Mouse (Mus musculus) neural tube, embryonic 11.5 days (tissue): Measurements from ENCODE around the gene Gm17655. TPM values are rescaled to one million over a fixed set of nuclear protein-coding genes. Genes with fewer than 3 reads are reported as not detected.
"Not testable (repeated sequence)": the region's sequence is repeated elsewhere in the genome, so short reads cannot be mapped to it uniquely, and the experiment has no call there.

Source experiments
- ATAC-seq: fragments of 200-750 bp; cut with Nextera tagmentation; 2 replicates; pipeline ENCODE4 v1.8.0; 2017; ENCODE audit warnings: moderate number of reproducible peaks, mild to moderate bottlenecking, moderate TSS enrichment, moderate library complexity; ENCODE audit not compliant: insufficient read depth, low FRiP score, low TSS enrichment
- DNase-seq: peaks from one replicate; pipeline ENCODE4 v3.0.0-alpha.2; 2015; ENCODE audit warnings: low spot score
- H3K27ac ChIP-seq: fragments of 300-500 bp; sonication (generic); 2 replicates; pipeline ENCODE4 v1.5.1; 2014; ENCODE audit warnings: low read depth, mild to moderate bottlenecking, low read length
- H3K27me3 ChIP-seq: fragments of 300-500 bp; sonication (generic); 2 replicates; pipeline ENCODE4 v1.6.1; 2014; ENCODE audit warnings: mild to moderate bottlenecking, low read length, mixed read lengths; ENCODE audit not compliant: control insufficient read depth, insufficient read depth
- H3K36me3 ChIP-seq: fragments of 300-500 bp; sonication (generic); 2 replicates; pipeline ENCODE4 v1.6.1; 2014; ENCODE audit warnings: mild to moderate bottlenecking, low read length, moderate library complexity, mixed read lengths; ENCODE audit not compliant: control insufficient read depth, insufficient read depth
- H3K4me1 ChIP-seq: fragments of 300-500 bp; sonication (generic); 2 replicates; pipeline ENCODE4 v1.6.1; 2014; ENCODE audit warnings: low read length, mixed read lengths; ENCODE audit not compliant: control insufficient read depth, insufficient read depth
- H3K4me2 ChIP-seq: fragments of 300-500 bp; sonication (generic); 2 replicates; pipeline ENCODE4 v1.6.1; 2014; ENCODE audit warnings: low read depth, mild to moderate bottlenecking, moderate library complexity
- H3K4me3 ChIP-seq: fragments of 300-500 bp; sonication (generic); 2 replicates; pipeline ENCODE4 v1.5.1; 2014; ENCODE audit warnings: low read depth, low read length
- H3K9ac ChIP-seq: fragments of 300-500 bp; sonication (generic); 2 replicates; pipeline ENCODE4 v1.6.1; 2014; ENCODE audit warnings: mild to moderate bottlenecking, low read length
- H3K9me3 ChIP-seq: fragments of 300-500 bp; sonication (generic); 2 replicates; pipeline ENCODE4 v1.6.1; 2016; ENCODE audit warnings: low read length; ENCODE audit not compliant: control insufficient read depth
- WGBS: fragments of 180-500 bp; shearing (Covaris S2); extraction: QIAGEN DNeasy Blood & Tissue Kit; methylation state at CpG from one replicate; pipeline ENCODE4 v1.1.7; 2014; 5-methylcytosine and 5-hydroxymethylcytosine counted together
- polyA plus RNA-seq: library from polyadenylated mRNA; unstranded; fragments of >200 nt; fragmentation: Nextera tagmentation; extraction: Ambion mirVana; gene quantifications from 2 replicates; pipeline ENCODE4 v1.2.1, GENCODE M21; 2014

Gm17655 gene
- polyA plus RNA-seq, 1 experiment from 2014 or later = 9.5 TPM

- H3K4me2 ChIP-seq, H3K9ac ChIP-seq, H3K4me3 ChIP-seq, DNase-seq, H3K36me3 ChIP-seq, H3K9me3 ChIP-seq, ATAC-seq, H3K4me1 ChIP-seq, H3K27ac ChIP-seq, H3K27me3 ChIP-seq: not testable (repeated sequence)
- 91% methylated on average over 10 of the region's 10 CpGs for WGBS
Observed at GRCm38 (mm10) chr5:110015775-110016174, 56.5 kb downstream of the Gm17655 start.

Other genes starting within 250 kb of the Gm17655 start
- gene Gm15446, start 149.1 kb downstream of the Gm17655 start, polyA plus RNA-seq = 0.57 and 0.76 TPM in 2 replicates
- 22.6 and 23.2 TPM in 2 replicates for gene Zfp932, start 76.0 kb downstream of the Gm17655 start, polyA plus RNA-seq
- 0.62 and 0.82 TPM in 2 replicates for gene Gm35315, start 21.9 kb upstream of the Gm17655 start, polyA plus RNA-seq
- 0.32 and 0.73 TPM in 2 replicates for gene Plcxd1, start 27.5 kb upstream of the Gm17655 start, polyA plus RNA-seq
- 31.7 and 32.7 TPM in 2 replicates for gene Gtpbp6, start 35.7 kb upstream of the Gm17655 start, polyA plus RNA-seq
- gene Zfp605, start 37.6 kb upstream of the Gm17655 start, polyA plus RNA-seq = 5.0 and 6.8 TPM in 2 replicates
- gene Chfr, start 63.3 kb upstream of the Gm17655 start, polyA plus RNA-seq = 83.9 and 95.0 TPM in 2 replicates
- gene Golga3, start 104.2 kb upstream of the Gm17655 start, polyA plus RNA-seq = 23.2 and 24.0 TPM in 2 replicates
- 35.5 and 39.9 TPM in 2 replicates for gene Ankle2, start 158.5 kb upstream of the Gm17655 start, polyA plus RNA-seq
- 95.2 and 106 TPM in 2 replicates for gene Pgam5, start 197.4 kb upstream of the Gm17655 start, polyA plus RNA-seq
- gene Pxmp2, start 213.7 kb upstream of the Gm17655 start, polyA plus RNA-seq = 9.5 and 11.6 TPM in 2 replicates
- gene Pole, start 213.8 kb upstream of the Gm17655 start, polyA plus RNA-seq = 36.4 and 40.1 TPM in 2 replicates